Mouse (Mus musculus) liver, postnatal 0 days (tissue): Measurements from ENCODE around the gene Fcf1. TPM values are rescaled to one million over a fixed set of nuclear protein-coding genes. Genes with fewer than 3 reads are reported as not detected.
A peak's percentile ranks its signal among the peaks of the same experiment; 100 is the strongest.

ENCODE experiments used
- ATAC-seq: fragments of 200-750 bp; cut with Nextera tagmentation; 2 replicates; pipeline ENCODE4 v1.8.0; 2017; ENCODE audit warnings: mild to moderate bottlenecking, moderate library complexity
- DNase-seq: peaks from one replicate; pipeline ENCODE4 v3.0.0-alpha.2; 2016
- H3K27ac ChIP-seq: fragments of 300-500 bp; sonication (generic); 2 replicates; pipeline ENCODE4 v1.5.1; 2014; ENCODE audit warnings: antibody characterized with exemption, moderate library complexity, mild to moderate bottlenecking, low read depth
- H3K27me3 ChIP-seq: fragments of 300-500 bp; sonication (generic); 2 replicates; pipeline ENCODE4 v1.6.1; 2014; ENCODE audit warnings: low read length, control low read depth, mixed read lengths; ENCODE audit not compliant: insufficient read depth
- H3K36me3 ChIP-seq: fragments of 300-500 bp; sonication (generic); replicated peaks from 2 replicates; pipeline ENCODE4 v1.6.1; 2014; ENCODE audit warnings: mild to moderate bottlenecking, control low read depth, low read length, moderate library complexity, mixed read lengths; ENCODE audit not compliant: insufficient read depth
- H3K4me1 ChIP-seq: fragments of 300-500 bp; sonication (generic); 2 replicates; pipeline ENCODE4 v1.6.1; 2014; ENCODE audit warnings: antibody characterized with exemption, mild to moderate bottlenecking, control low read depth; ENCODE audit not compliant: insufficient read depth
- H3K4me2 ChIP-seq: fragments of 300-500 bp; sonication (generic); 2 replicates; pipeline ENCODE4 v1.6.1; 2014; ENCODE audit warnings: low read depth, mild to moderate bottlenecking, low read length, moderate library complexity, mixed read lengths
- H3K4me3 ChIP-seq: fragments of 300-500 bp; sonication (generic); 2 replicates; pipeline ENCODE4 v1.5.1; 2014; ENCODE audit warnings: low read depth, low read length
- H3K9ac ChIP-seq: fragments of 300-500 bp; sonication (generic); replicated peaks from 2 replicates; pipeline ENCODE4 v1.6.1; 2014; ENCODE audit warnings: mild to moderate bottlenecking, moderate library complexity
- H3K9me3 ChIP-seq: fragments of 300-500 bp; sonication (generic); 2 replicates; pipeline ENCODE4 v1.6.1; 2016; ENCODE audit warnings: mild to moderate bottlenecking, control low read depth, low read length, mixed read lengths
- CTCF ChIP-seq: sonication (generic); IDR thresholded peaks from 2 replicates; pipeline ENCODE4 v1.5.1; 2016; ENCODE audit warnings: antibody characterized with exemption, low read depth
- EP300 ChIP-seq: IDR thresholded peaks from 2 replicates; pipeline ENCODE4 v1.6.1; 2016; ENCODE audit warnings: antibody characterized with exemption, low read depth, mild to moderate bottlenecking
- WGBS: fragments of 180-500 bp; shearing (Covaris S2); extraction: QIAGEN DNeasy Blood & Tissue Kit; methylation state at CpG from one replicate; pipeline ENCODE4 v1.1.7; 2014; ENCODE audit not compliant: insufficient replicate concordance; 5-methylcytosine and 5-hydroxymethylcytosine counted together
- polyA plus RNA-seq: library from polyadenylated mRNA; unstranded; fragments of >200 nt; fragmentation: Nextera tagmentation; extraction: Ambion mirVana; gene quantifications from 2 replicates; pipeline ENCODE4 v1.2.1, GENCODE M21; 2015

Gene Fcf1
- polyA plus RNA-seq, 1 experiment from 2014 or later = 74.5 TPM

DNA sequence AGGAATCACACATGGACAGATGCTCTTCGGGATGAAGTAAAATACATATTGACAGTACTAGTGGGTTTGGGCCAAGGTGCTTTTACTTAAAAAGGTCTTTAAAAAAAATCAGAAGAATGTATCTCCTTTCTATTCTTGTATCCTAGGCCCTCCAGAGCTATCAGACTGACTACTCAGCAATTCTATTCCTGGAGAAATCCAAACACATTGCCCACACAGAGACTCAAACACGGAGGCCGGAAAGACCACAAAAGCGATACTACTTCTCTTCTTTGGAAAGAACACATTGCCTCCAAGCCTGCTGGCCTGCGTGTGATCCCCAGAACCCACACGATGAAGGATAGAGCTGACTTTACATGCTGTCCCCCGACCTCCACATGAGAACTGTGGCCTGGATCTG lies 31.6 kb upstream of the Fcf1 start:
- no peak overlapping the region for H3K9ac ChIP-seq
- no peaks in the 10 kb centered on the region for H3K27me3 ChIP-seq
- no peaks in the 10 kb centered on the region for H3K9me3 ChIP-seq
- no peaks in the 10 kb centered on the region for H3K4me1 ChIP-seq
- H3K4me2 ChIP-seq = no peak overlapping the region
- no peak overlapping the region for H3K4me3 ChIP-seq
- H3K27ac ChIP-seq = no peak overlapping the region
- peaks cover 80% of the 10 kb centered on the region for H3K36me3 ChIP-seq
- WGBS = 87% methylated on average over 7 of the region's 7 CpGs
- DNase-seq (no peak), ATAC-seq (no peak)
- TF ChIP-seq CTCF (no peak), EP300 (no peak)

DNA sequence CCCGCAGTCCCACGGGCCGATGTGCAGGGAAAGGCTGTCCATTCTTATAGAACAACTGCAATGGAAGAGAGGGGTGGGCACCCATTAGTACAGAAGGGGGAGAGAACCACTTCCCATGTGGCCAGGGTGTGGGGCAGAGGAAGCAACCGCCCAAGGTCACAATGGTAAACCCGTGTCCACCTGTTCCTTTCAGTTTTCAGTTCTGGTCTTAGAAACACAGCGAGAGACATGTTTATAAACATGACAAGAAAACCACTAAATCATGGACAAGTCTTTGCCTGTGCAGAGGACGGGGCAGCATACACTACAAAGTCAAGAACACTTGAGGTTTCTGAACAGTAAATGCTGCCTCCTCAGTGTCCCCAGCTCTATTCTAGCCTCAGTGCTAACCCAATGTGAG lies 30.4 kb upstream of the Fcf1 start:
- Histone ChIP-seq H3K27ac (no peak overlapping the region), H3K36me3 (peaks cover 68% of the 10 kb centered on the region), H3K9me3 (no peaks in the 10 kb centered on the region), H3K27me3 (no peaks in the 10 kb centered on the region), H3K4me1 (peaks cover 4% of the 10 kb centered on the region; the same call in 1 of the 2 replicates), H3K4me3 (no peak overlapping the region), H3K4me2 (no peak overlapping the region), H3K9ac (no peak overlapping the region)
- no peak for ATAC-seq
- no peak for DNase-seq
- 93% methylated on average over 7 of the region's 7 CpGs for WGBS
- TF ChIP-seq EP300 (no peak), CTCF (no peak)

DNA sequence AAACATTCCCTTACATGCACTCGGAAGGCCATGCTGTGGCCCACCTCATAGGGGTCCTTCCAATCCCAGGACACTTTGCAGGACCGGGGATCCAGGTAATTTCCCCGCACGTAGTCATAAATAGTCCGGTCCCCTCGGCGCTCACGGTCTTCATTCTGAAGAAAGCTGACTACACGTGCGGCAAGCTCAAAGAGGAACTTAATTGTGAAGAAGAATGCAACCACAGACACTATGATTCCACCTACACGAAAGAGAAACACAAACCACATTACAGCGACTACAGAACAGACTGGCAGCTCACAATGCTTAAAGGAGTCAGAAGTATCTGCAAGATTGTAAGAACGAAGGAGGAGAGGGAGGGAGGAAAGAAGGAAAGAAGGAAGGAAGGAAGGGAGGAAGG lies 29.0 kb upstream of the Fcf1 start:
- no peak overlapping the region for H3K27ac ChIP-seq
- WGBS = 77% methylated on average over 13 of the region's 13 CpGs
- no peaks in the 10 kb centered on the region for H3K9me3 ChIP-seq
- no peak overlapping the region for H3K4me3 ChIP-seq
- H3K4me1 ChIP-seq = peaks cover 4% of the 10 kb centered on the region; the same call in 1 of the 2 replicates
- DNase-seq = no peak
- no peak for ATAC-seq
- H3K27me3 ChIP-seq = no peaks in the 10 kb centered on the region
- TF ChIP-seq CTCF (no peak), EP300 (no peak)
- no peak overlapping the region for H3K4me2 ChIP-seq
- H3K9ac ChIP-seq = no peak overlapping the region
- peaks cover 57% of the 10 kb centered on the region for H3K36me3 ChIP-seq

DNA sequence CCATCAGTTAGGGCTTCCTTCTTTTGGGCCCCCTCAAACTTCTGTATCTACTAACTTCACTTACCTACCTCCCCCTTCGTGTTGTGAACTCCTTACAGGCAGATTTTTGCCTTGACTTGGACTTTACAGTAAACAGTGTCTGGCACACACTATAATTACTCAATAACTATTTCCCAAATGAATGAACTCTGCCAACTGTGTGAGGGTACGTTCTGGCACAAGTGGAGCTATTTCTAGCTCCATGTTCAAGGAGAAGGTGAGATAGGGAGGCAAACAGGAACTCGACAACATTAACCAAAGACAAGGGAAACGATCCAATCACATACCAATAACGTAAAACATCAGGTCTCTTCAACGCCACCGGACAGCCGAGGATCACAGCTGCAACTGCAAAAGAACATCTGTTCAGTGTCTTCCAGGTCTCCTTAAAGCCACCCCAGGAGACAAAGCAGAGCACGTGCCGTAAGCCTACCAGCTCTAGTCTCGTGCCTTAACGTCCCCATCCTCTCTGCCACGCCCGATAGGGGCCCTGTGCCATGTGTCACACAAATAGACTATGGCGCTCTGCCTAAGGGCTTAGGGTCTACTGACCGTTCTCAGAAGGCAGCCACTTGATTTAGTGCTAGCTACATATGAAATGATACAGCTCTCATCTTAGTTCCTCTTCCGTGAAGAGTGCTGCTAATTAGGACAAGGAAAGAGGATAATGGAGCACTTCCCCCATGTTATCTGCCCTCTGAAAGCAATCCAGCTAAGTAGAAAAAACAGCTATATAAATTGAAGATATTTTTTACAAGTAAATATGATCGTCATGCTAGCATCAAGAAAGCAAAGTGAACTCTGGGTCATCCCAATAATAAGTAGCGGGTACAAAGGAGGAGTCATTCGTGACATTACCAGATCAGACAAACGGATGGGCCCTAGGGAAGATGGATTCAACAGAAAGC lies 27.4 kb upstream of the Fcf1 start:
- ATAC-seq = no peak
- Histone ChIP-seq H3K9me3 (no peaks in the 10 kb centered on the region), H3K4me2 (no peak overlapping the region), H3K4me1 (peaks cover 8% of the 10 kb centered on the region; the same call in 1 of the 2 replicates), H3K27ac (no peak overlapping the region), H3K4me3 (no peak overlapping the region), H3K36me3 (peaks cover 62% of the 10 kb centered on the region), H3K9ac (no peak overlapping the region), H3K27me3 (no peaks in the 10 kb centered on the region)
- TF ChIP-seq CTCF (no peak), EP300 (no peak)
- no peak for DNase-seq
- WGBS = 75% methylated on average over 21 of the region's 21 CpGs

DNA sequence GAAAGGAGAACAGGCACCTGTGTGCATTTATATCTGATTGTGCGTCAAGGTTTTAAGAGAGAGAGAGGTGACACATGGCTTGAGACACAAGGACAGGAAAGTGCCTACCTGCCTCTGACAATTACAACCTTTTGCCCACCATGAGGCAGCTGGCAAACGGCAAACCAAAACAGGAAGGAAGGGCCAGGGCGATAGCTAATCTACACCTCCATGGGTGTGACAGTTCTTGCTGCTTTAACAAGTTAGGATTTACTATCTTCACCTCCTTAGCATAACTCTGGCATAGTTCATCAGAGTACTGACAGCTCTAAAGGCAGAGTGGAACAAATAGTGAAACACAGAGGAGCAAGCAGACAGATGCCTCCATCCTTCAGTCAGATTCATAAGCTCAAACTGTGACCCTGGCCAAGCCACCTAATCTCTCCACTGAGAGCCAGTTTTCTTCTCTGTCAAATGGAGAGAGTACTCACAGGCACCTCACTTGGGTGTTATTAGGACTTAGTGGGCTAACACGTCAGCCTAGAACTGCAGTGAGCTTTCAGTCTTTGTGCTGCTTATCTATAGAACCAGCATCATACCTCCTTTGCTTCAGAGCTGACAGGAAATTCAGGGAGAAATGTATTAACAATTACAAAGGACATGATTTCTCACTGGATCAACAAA lies 26.4 kb upstream of the Fcf1 start:
- DNase-seq (no peak), ATAC-seq (no peak)
- no peaks in the 10 kb centered on the region for H3K9me3 ChIP-seq
- no peak overlapping the region for H3K27ac ChIP-seq
- H3K4me1 ChIP-seq = peaks cover 8% of the 10 kb centered on the region; the same call in 1 of the 2 replicates
- H3K4me2 ChIP-seq = no peak overlapping the region
- 51% methylated on average over 4 of the region's 4 CpGs for WGBS
- TF ChIP-seq CTCF (no peak), EP300 (peak; percentile 66; the same call in 1 of the 2 replicates)
- H3K27me3 ChIP-seq = no peaks in the 10 kb centered on the region
- H3K36me3 ChIP-seq = peaks cover 57% of the 10 kb centered on the region
- no peak overlapping the region for H3K9ac ChIP-seq
- no peak overlapping the region for H3K4me3 ChIP-seq
